Mouse (Mus musculus): ENCODE data around the gene Zfp687. TPM values are rescaled to one million over a fixed set of nuclear protein-coding genes. Genes with fewer than 3 reads are reported as not detected.

The Zfp687 gene
- polyA plus RNA-seq, 1 experiment: 12.7 TPM

DNA sequence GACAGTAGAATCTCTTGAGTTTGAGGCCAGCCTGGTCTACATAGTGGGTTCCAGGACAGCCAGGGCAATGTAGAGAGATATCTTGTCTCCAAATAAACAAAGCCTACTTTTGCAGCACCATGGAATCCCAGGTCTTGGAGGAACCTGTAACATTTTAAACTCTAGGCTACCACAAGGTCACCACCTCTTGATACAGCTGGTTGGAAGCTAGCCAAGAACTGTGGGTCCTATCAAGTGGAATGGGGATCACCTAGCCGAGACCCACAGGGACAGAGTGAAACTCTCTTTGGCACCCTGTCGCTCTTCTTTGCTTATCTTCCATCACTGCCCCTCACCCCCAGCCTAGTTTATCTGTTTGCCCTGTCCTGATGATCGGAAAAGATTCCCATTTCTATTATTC, 42.7 kb downstream of the Zfp687 start:
- TF ChIP-seq POLR2A (IDR thresholded peaks at IDR 0.05; ENCODE audit: borderline replicate concordance, low read depth, low read length) (no peak), CTCF (IDR thresholded peaks at IDR 0.05; ENCODE audit: low read depth, low read length) (no peak)
- no peak overlapping the region for H3K4me3 ChIP-seq (ENCODE audit: insufficient read depth, low read length)

GRCm38 (mm10) chr3:94965878-94966277, 49.4 kb downstream of the Zfp687 start:
- no peak for TF ChIP-seq POLR2A (IDR thresholded peaks at IDR 0.05; ENCODE audit: borderline replicate concordance, low read depth, low read length)
- TF ChIP-seq CTCF (IDR thresholded peaks at IDR 0.05; ENCODE audit: low read depth, low read length): no peak
- no peak overlapping the region for H3K27ac ChIP-seq (ENCODE audit: insufficient read depth, low read depth, low read length)
- H3K4me3 ChIP-seq (ENCODE audit: insufficient read depth, low read length): no peak overlapping the region

More for the DNA sequence above, 42.7 kb downstream of the Zfp687 start:
- no peak overlapping the region for H3K27ac ChIP-seq (ENCODE audit: insufficient read depth, low read depth, low read length)
- H3K4me1 ChIP-seq (ENCODE audit: control insufficient read depth, insufficient read depth, low read length): peaks cover 17% of the 10 kb centered on the region

GRCm38 (mm10) chr3:94964989-94965388, 50.3 kb downstream of the Zfp687 start:
- Histone ChIP-seq H3K27ac (ENCODE audit: insufficient read depth, low read depth, low read length) (no peak overlapping the region), H3K4me3 (ENCODE audit: insufficient read depth, low read length) (no peak overlapping the region), H3K4me1 (ENCODE audit: control insufficient read depth, insufficient read depth, low read length) (peaks cover 3% of the 10 kb centered on the region)
- TF ChIP-seq CTCF (IDR thresholded peaks at IDR 0.05; ENCODE audit: low read depth, low read length) (no peak), POLR2A (IDR thresholded peaks at IDR 0.05; ENCODE audit: borderline replicate concordance, low read depth, low read length) (no peak)

More at GRCm38 (mm10) chr3:94965878-94966277, 49.4 kb downstream of the Zfp687 start:
- peaks cover 3% of the 10 kb centered on the region for H3K4me1 ChIP-seq (ENCODE audit: control insufficient read depth, insufficient read depth, low read length)

DNA sequence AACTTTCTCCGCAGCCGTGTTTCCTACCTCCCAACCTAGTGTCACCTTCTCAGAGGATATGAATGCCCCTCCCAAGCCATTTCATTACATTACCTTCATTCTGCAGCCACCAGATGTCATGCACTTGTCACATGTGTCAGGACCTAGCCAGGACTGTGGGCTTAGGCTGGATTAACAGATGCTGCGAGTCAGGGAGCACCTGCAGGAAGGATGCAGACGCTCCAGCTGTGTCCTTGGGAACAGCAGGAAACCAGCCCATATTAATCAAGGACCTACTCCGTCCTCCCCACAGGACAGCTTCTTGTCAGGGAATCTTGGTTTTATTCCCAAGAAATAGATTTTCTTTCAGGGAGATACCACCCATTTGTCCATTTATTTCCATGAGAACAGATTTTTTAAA, 54.9 kb downstream of the Zfp687 start:
- Histone ChIP-seq H3K27ac (ENCODE audit: insufficient read depth, low read depth, low read length) (no peak overlapping the region), H3K4me1 (ENCODE audit: control insufficient read depth, insufficient read depth, low read length) (no peaks in the 10 kb centered on the region), H3K4me3 (ENCODE audit: insufficient read depth, low read length) (no peak overlapping the region)
- no peak for TF ChIP-seq CTCF (IDR thresholded peaks at IDR 0.05; ENCODE audit: low read depth, low read length)

DNA sequence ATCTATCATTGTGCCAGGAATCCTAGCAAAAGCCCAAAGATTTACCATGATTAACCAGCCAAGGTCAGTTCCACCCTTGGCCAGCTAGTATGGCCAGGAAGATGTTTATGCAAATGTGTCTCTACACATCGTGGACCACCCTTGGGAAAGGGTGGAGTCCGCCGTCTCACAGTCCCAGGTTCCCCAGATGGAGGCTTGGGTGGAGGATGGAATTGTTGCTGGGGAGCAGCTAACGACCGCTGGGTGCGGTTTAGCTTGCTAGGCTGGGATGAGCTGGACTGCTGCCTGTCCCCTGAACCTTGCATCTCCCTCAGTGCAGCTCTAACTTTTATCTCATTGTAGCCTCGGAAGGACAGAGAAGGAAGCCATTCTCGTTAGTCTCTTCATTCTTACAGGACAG, 55.4 kb downstream of the Zfp687 start:
- Histone ChIP-seq H3K4me3 (ENCODE audit: insufficient read depth, low read length) (no peak overlapping the region), H3K4me1 (ENCODE audit: control insufficient read depth, insufficient read depth, low read length) (peaks cover 2% of the 10 kb centered on the region; the same call in 1 of the 2 replicates), H3K27ac (ENCODE audit: insufficient read depth, low read depth, low read length) (no peak overlapping the region)
- TF ChIP-seq CTCF (IDR thresholded peaks at IDR 0.05; ENCODE audit: low read depth, low read length): no peak

- Histone ChIP-seq H3K4me1 (ENCODE audit: control insufficient read depth, insufficient read depth, low read length) (peaks cover 3% of the 10 kb centered on the region; the same call in 1 of the 2 replicates), H3K4me3 (ENCODE audit: insufficient read depth, low read length) (no peak overlapping the region), H3K27ac (ENCODE audit: insufficient read depth, low read depth, low read length) (no peak overlapping the region)
- no peak for TF ChIP-seq CTCF (IDR thresholded peaks at IDR 0.05; ENCODE audit: low read depth, low read length)
- TF ChIP-seq POLR2A (IDR thresholded peaks at IDR 0.05; ENCODE audit: borderline replicate concordance, low read depth, low read length): no peak
Measured at GRCm38 (mm10) chr3:94958295-94958694, 57.0 kb downstream of the Zfp687 start.

Other genes with a start within 250 kb of the Zfp687 start
- gene Cgn, start 229.0 kb downstream of the Zfp687 start, polyA plus RNA-seq (2012; ENCODE audit: insufficient read depth, insufficient read length, missing spikeins): 0.19 TPM in 1 of 2 replicates, not detected in the other
- gene Pogz, start 177.9 kb downstream of the Zfp687 start, polyA plus RNA-seq (2012; ENCODE audit: insufficient read depth, insufficient read length, missing spikeins): 20.7 and 28.6 TPM in 2 replicates
- 281 and 392 TPM in 2 replicates for gene Psmb4, start 128.5 kb downstream of the Zfp687 start, polyA plus RNA-seq (2012; ENCODE audit: insufficient read depth, insufficient read length, missing spikeins)
- gene Selenbp1, start 82.4 kb downstream of the Zfp687 start, polyA plus RNA-seq (2012; ENCODE audit: insufficient read depth, insufficient read length, missing spikeins): 32.8 and 35.0 TPM in 2 replicates
- gene Rfx5, start 61.4 kb downstream of the Zfp687 start, polyA plus RNA-seq (2012; ENCODE audit: insufficient read depth, insufficient read length, missing spikeins): 18.7 and 23.1 TPM in 2 replicates
- 23.7 and 28.6 TPM in 2 replicates for gene Pi4kb, start 40.7 kb downstream of the Zfp687 start, polyA plus RNA-seq (2012; ENCODE audit: insufficient read depth, insufficient read length, missing spikeins)
- gene Psmd4, start 27.2 kb upstream of the Zfp687 start, polyA plus RNA-seq (2012; ENCODE audit: insufficient read depth, insufficient read length, missing spikeins): 136 and 148 TPM in 2 replicates
- 23.4 and 27.8 TPM in 2 replicates for gene Pip5k1a, start 91.5 kb upstream of the Zfp687 start, polyA plus RNA-seq (2012; ENCODE audit: insufficient read depth, insufficient read length, missing spikeins)
- gene Vps72, start 95.6 kb upstream of the Zfp687 start, polyA plus RNA-seq (2012; ENCODE audit: insufficient read depth, insufficient read length, missing spikeins): 54.8 and 57.4 TPM in 2 replicates
- gene Tmod4, start 109.0 kb upstream of the Zfp687 start, polyA plus RNA-seq (2012; ENCODE audit: insufficient read depth, insufficient read length, missing spikeins): 0.60 TPM in 1 of 2 replicates, not detected in the other
- gene Scnm1, start 118.6 kb upstream of the Zfp687 start, polyA plus RNA-seq (2012; ENCODE audit: insufficient read depth, insufficient read length, missing spikeins): 88.6 and 112 TPM in 2 replicates
- gene Lysmd1, start 118.6 kb upstream of the Zfp687 start, polyA plus RNA-seq (2012; ENCODE audit: insufficient read depth, insufficient read length, missing spikeins): 5.6 and 6.0 TPM in 2 replicates
- gene Tnfaip8l2, start 126.9 kb upstream of the Zfp687 start, polyA plus RNA-seq (2012; ENCODE audit: insufficient read depth, insufficient read length, missing spikeins): 235 and 240 TPM in 2 replicates
- gene Sema6c, start 145.0 kb upstream of the Zfp687 start, polyA plus RNA-seq (2012; ENCODE audit: insufficient read depth, insufficient read length, missing spikeins): 1.2 and 1.5 TPM in 2 replicates
- gene Gabpb2, start 202.5 kb upstream of the Zfp687 start, polyA plus RNA-seq (2012; ENCODE audit: insufficient read depth, insufficient read length, missing spikeins): 36.4 and 38.8 TPM in 2 replicates
- 128 and 133 TPM in 2 replicates for gene Cdc42se1, start 213.3 kb upstream of the Zfp687 start, polyA plus RNA-seq (2012; ENCODE audit: insufficient read depth, insufficient read length, missing spikeins)
- 19.7 and 23.3 TPM in 2 replicates for gene Mllt11, start 216.7 kb upstream of the Zfp687 start, polyA plus RNA-seq (2012; ENCODE audit: insufficient read depth, insufficient read length, missing spikeins)
- gene Gm128, start 226.2 kb upstream of the Zfp687 start, polyA plus RNA-seq (2012; ENCODE audit: insufficient read depth, insufficient read length, missing spikeins): not detected in 2 replicates
- gene Bnipl, start 235.7 kb upstream of the Zfp687 start, polyA plus RNA-seq (2012; ENCODE audit: insufficient read depth, insufficient read length, missing spikeins): not detected in 2 replicates